Mouse (Mus musculus): ENCODE results near the gene Gtf2h2.

DNA sequence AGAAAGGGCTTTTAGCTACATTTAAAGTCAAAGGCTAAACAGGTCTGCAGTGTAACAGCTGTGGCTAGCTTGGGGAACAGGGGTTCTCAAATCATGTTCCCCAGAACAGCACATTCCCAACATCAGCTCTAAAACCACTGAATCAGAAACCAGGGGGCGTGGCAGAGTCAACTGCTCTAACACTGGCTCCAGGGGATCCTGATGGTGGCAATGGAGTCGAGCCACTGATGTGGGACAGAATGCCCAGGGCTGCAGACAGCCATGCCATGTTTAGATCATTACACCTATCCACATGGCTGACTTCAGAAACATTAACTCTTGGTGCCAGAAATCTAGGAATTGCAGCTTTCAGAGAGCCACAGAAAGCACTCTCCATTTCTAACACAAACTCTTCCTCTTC lies 26.8 kb upstream of the Gtf2h2 start:
- no peak for TF ChIP-seq CTCF (IDR thresholded peaks at IDR 0.05; ENCODE audit: borderline replicate concordance, extremely low read depth, insufficient read depth, insufficient read length)
- no peak for TF ChIP-seq POLR2A (IDR thresholded peaks at IDR 0.05; ENCODE audit: borderline replicate concordance, extremely low read depth, insufficient read depth, insufficient read length, poor library complexity, severe bottlenecking)

Data from brain, embryonic 14.5 days (tissue).